Mouse (Mus musculus): Measurements from ENCODE around the gene Msrb1.

The Msrb1 gene

DNA sequence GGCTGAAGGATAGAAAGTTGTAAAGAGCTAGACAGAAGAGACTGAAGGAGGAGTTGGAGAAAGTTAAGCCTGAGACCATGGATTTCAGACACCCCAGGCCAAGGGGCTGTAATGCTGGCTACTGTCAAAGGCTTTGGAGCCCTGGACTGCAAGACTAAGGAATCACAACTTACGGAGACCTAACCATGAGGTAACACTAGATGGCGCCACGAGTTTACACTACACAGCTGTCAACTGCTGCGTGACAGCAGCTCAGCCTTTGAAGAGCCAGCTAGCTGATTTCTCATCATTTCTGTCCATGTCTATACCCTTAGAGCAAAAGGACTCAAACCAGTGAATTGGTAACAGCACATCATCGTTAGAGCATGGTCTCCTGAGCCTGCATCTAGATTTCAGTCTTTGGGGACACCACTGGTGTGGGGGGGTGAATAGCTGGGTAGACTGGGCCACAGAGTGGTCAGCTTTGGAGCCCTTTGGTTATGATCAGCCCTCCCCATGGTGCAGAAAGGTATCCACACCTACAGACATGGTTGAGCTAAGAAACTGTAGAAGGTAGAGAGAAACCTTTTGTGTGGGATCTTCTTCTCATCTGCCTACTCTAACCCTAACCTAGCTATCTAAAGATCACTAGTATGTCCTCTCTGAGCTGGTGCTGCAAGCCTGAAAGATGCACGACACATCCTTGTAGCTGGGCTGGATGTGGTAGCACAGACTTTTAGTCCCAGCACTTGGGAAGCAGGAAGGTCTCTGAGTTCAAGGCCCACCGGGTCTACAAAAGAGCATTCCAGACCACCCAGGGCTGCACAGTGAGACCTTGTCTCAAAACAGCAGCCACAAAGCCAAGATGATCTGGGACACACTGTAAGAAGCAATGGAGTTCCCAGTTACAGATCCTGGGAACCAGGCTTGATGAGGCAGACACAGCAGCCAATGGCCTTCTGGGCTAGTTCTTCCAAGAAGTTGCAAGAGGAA, 9.4 kb downstream of the Msrb1 start:
- DNase-seq = peak; percentile 83 to 92

DNA sequence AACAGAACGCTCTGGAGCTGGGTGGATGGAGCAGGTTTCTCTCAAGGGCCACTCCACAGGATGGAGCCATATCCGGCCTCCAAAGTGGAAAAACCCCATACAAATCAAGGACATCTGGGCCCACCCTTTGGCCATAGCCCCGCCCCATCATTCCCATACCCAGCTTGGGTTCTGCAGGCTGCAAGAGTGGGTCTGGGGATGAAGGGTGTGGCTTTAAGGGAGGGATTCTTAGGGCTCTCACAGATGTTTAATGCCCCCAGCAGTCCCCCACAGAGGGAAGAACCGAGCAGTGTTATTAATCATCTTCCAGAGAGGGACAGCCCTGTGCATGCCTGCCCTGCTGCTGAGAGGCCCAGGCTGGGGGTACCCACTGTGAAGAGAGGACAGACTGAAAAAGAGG, 10.5 kb downstream of the Msrb1 start:
- DNase-seq = no peak

DNA sequence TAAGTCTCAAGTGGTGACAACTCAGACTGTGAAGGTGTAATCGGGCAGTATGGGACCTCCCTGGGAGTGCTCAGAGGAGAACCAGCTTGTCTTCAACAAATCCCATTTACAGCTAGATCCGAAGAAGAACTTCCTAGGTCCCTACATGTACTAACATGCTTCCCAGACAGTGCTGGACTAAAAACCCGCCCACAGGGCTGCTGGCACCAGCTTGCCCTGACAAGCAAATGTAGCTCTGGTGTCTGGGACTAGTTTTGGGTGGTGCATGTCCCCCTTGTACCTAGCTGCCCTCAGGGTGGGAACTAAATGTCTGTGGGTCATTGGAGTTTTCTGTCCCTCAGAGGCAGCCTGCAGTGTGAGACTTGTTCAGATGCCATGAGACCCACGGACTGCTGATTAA, 15.1 kb downstream of the Msrb1 start:
- DNase-seq = no peak

DNA sequence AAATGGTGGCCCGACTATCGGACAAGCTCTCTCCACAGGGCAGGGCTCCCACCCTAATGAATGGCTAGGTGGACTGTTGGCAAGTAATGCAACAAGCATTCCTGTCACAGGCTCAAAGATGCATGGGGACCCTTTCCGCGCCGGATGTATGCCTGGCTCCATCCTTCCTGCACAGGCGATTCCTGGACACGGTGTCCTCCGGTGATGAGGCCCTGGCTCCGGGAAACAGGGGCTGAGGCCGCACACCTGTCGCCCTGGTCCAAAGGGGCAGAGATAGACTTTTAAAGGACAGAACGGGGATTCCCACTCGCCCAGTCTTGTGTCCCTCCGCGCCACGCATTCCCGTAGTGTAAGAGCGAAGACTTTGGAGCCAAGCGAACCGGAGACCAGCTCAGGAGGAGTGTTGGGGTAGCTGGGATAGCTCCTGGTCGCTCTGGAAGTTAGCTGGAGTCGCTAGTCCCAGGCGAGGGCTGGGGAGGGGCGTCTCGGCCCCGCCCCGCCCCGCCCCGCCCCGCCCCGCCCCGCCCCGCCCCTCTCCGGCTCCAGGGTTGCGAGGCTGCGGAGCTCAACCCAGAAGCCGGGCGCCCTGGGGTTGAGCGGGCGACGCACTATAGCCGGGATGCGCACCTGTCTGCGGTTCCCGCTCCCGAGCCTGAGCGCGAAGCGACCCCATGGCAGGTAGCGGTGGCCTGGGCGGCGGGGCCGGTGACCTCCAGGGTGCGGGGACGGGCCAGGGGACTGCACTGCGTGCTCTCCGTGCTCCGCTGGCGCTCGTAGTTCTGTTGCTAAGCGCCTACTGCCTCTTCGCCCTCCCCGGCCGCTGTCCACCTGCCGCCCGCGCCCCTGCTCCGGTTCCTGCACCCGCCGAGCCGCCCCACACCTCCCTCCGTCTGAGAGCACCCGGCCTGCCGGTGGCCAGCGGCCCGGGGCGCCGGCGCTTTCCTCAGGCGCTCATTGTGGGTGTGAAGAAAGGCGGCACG, 16.3 kb downstream of the Msrb1 start, which contains the start of gene Hs3st6:
TSS of gene Hs3st6 (plus strand) at position 574 of the 980 bp plus-strand sequence.
- DNase-seq = peak in 1 of 2 experiments; percentile 33

DNA sequence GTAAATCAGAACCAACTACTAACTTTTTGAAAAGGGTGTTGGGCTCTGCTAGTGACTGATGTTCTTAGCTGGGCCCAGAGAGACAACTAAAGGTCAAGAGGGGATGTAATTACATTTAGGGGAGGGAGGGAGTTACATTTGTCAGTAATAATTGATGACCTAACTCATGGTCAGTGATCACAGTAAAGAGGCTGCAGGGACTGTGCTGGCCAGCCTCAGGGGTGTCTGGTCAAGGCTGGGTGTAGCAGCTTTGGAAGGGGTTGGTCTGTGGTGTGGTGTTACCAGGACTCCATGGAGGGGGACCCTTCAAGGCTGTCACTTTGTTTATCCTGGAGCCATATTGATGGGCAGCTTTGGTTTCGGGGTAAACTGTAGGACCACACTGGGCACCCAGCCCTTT, 21.0 kb downstream of the Msrb1 start:
- no peak for DNase-seq

DNA sequence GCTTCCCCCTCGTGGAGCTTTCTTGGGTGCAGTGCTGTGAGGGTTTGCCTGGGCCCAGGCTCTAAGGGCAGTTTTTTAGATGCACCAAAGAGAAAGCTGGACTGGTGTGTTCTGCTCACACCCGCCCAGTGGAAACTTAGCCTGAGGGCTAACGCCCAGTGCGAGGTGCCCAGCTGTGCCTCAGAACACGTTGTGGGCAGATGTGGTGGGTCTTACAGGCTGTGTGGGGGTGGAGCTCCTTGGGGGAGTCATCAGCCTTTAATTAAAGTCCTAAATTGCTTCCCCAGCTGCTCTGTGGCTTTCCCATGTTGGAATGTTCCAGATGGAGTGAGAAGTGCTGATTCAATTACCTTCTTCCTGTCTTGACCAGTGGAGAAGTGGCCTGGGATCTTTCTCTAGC, 24.7 kb downstream of the Msrb1 start:
- no peak for DNase-seq

DNA sequence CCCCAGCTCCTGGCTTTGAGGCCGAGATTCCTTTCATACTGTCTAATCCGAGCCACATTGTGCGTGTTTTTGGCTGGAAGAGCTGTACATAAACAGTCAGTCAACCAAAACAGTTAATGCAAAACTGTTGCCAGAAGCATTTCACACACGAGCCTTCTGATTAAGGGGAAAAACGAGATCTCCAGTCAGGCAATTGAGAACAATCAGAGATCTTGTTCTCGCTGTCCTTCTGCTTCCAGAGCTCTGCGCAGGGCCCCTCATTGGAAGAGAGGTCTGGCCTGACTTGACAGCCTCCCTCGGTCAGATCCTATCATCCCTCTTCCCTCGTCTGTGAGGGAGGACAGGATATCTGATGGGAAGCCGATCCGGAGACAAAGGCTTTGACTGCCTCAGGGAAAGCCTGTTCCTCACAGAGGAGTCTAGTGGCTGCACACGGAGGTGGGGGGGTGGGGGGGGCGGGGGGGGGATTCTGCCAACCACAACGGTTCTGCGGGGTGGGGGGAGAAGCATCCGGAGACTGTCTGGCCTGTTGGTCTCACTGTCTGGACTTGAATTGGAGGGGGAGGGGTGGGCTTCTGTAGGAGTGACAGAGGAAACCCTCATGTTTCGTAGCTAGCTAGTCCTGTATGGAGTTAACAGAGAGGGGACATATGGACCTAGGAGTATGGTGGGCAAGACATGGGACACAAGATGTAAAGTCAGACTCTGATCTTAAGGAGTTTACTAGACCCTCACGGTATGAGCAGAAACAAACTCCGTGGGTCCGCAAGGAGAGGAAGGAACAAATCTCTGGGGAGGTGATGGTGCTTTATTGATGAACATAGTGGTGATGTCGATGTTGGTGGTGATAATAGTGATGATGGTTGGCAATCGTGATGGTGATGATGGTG, 28.8 kb downstream of the Msrb1 start:
- no peak for DNase-seq

DNA sequence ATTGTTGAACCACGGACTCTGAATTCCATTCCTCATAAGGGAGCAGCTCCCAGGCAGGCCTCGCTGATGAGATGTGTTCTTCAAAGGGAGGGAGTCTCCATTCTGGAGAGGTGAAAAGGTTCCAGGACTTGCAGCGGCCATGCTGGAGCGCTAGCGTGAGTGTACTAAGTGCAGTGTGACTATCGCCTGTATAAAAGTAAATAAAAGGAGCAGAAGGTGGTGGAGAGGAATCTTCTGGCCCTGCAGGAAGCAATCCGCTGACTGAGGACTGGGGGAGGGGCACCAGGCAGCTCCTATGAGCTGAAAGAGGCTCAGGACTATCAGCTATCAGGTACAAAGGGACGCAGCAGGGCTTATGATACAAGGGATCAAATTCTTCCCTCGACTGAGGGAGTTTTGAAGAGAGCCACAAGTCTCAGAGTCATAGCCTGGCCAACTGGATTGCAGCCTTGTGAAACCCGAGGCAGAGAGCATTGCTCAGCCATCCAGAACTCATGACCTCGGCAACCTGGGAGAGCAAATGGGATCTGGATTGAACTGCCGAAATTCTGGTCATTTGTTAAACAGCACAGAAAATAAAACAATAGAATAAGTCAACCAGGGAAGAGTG, 29.9 kb downstream of the Msrb1 start:
- DNase-seq = peak; percentile 55 to 62

DNA sequence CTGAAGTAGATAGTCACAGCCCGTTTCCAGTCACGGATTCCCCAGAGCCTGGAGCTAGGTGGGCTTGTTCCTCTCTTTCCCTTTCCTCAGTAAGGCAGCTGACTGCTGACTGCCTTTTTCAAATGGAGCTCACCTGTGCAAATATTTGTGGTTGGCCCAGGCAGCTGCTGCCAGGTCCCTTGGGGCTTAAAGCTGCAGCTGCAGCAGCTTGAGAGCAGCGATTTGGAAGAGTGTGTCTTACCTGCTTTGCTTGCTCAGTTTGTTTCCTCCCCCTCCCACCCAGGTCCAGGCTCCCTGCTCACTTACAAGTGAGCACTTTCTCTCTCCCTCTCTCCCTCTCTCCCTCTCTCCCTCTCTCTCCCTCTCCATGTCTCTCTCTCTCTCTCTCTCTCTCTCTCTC, 32.7 kb downstream of the Msrb1 start:
- DNase-seq = no peak

DNA sequence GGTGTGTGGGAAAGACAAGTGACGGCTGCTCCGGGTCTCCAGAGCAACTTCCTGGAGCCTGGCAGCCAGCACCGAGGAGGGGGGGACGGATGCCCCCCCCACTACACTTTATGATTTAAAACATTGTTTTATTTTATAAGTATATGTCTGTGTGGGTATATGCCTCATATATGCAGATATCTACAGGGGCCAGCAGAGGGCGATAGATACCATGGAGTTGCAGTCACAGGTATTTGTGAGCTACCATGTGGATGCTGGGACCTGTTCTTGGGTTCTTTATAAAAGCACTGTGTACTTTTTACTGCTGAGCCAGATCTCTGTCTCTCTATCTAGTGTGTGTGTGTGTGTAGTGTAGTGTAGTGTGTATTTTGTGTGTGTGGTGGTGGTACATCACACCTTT, 36.8 kb downstream of the Msrb1 start:
- DNase-seq = no peak

DNA sequence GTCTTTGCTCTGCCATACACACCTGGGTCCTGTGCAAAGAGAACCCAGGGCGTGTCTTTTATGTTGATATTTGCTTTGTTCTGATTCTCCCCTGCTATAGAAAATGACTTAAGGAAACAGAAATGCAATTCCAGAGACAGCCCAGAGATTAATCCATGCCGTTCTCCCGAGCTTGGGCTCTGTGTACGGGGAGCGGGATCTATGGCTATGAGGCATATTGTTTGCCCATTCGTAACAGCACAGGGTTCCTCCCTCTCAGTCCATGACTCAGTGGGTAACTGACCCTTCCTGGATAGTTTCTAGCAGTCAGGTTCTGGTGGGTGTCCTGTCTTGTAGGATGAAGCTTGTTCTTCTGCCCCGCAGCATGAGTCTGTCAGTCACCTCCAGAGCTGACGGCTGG, 38.7 kb downstream of the Msrb1 start:
- DNase-seq = no peak

DNA sequence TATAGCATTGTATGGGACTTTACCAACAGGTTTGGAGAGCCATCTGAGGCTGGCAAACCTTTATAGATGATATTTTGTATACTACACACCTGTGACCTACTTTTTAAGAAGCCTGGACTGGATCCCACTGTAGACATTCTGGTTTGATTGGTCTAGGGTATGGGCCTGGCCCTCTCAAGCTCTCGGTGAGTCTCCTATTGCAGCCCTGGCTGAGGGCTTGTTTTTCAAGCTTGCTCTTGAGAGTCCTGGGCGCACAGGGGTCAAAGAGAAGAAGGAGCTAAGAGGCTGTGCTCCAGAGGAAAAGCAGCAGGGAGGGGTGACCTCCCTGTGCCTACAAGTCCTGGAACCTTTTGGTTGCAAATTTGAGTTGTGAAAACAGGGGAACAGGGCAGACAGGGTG, 40.6 kb downstream of the Msrb1 start:
- no peak for DNase-seq

DNA sequence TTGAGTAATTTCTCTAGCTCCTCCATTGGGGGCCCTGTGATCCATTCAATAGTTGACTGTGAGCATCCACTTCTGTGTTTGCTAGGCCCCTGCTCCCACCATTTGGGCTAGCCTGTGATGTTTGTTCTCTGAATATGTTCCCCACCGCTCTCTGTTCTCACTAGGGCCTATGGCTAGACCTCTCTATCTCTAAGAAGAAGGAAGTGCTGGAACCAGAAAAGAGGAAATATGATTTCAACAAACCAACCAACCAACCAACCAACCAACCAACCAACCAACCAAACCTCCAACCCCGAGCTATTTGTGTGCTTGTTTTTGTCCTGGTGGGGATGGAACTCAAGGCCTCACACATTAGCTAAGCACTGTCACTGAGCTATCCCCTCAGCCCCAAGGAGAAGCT, 44.4 kb downstream of the Msrb1 start:
- no peak for DNase-seq

DNA sequence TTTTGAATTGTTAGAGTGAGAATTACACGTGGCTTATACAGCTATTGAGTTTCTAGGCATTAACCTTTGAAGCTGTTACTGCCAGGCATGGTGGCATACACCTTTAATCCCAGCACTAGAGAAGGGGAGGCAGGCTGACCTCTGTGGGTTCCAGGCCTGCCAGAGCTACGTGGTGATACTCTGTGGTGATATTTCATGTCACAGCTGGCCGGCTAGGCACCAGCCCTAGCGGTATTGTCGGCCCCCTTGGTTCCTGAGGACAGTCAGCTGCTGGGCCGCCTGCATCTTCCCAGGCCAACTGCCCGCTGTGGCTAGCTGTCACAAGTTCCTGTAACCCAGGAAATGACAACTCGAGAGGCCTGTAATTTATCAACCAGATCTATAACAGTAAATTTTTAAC, 55.7 kb downstream of the Msrb1 start:
- no peak for DNase-seq
